Mouse (Mus musculus): ENCODE measurements around the gene Hal. TPM values are rescaled to one million over a fixed set of nuclear protein-coding genes. Genes with fewer than 3 reads are reported as not detected.

Gene Hal
- total RNA-seq, 2 experiments from 2014 or later, result 0.57 to 2.0 TPM

- ATAC-seq (replicated peaks; ENCODE audit: poor library complexity, severe bottlenecking), result no peak; the same call in 1 of the 2 replicates
Measured at GRCm38 (mm10) chr10:93509532-93510153, 21.1 kb downstream of the Hal start.

GRCm38 (mm10) chr10:93515419-93515818 lies 26.9 kb downstream of the Hal start:
- ATAC-seq (replicated peaks; ENCODE audit: poor library complexity, severe bottlenecking), result peak; percentile 37; the same call in 1 of the 2 replicates

- no peak for ATAC-seq (replicated peaks; ENCODE audit: poor library complexity, severe bottlenecking)
Measured at GRCm38 (mm10) chr10:93515927-93516326, 27.4 kb downstream of the Hal start.

- ATAC-seq (replicated peaks; ENCODE audit: poor library complexity, severe bottlenecking), result no peak
Measured at GRCm38 (mm10) chr10:93517754-93518153, 29.2 kb downstream of the Hal start.

- ATAC-seq (replicated peaks; ENCODE audit: poor library complexity, severe bottlenecking), result no peak
Measured at GRCm38 (mm10) chr10:93518186-93518585, 29.6 kb downstream of the Hal start.

- ATAC-seq (replicated peaks; ENCODE audit: poor library complexity, severe bottlenecking), result no peak
Measured at GRCm38 (mm10) chr10:93518620-93519019, 30.1 kb downstream of the Hal start.

GRCm38 (mm10) chr10:93519159-93519558 lies 30.6 kb downstream of the Hal start:
- no peak for ATAC-seq (replicated peaks; ENCODE audit: poor library complexity, severe bottlenecking)

GRCm38 (mm10) chr10:93519756-93520155 lies 31.2 kb downstream of the Hal start:
- no peak for ATAC-seq (replicated peaks; ENCODE audit: poor library complexity, severe bottlenecking)

GRCm38 (mm10) chr10:93520994-93521393 lies 32.4 kb downstream of the Hal start:
- ATAC-seq (replicated peaks; ENCODE audit: poor library complexity, severe bottlenecking), result peak; percentile 58

GRCm38 (mm10) chr10:93525329-93525728 lies 36.8 kb downstream of the Hal start:
- ATAC-seq (replicated peaks; ENCODE audit: poor library complexity, severe bottlenecking), result no peak

GRCm38 (mm10) chr10:93538287-93538686 lies 49.7 kb downstream of the Hal start:
- ATAC-seq (replicated peaks; ENCODE audit: poor library complexity, severe bottlenecking), result no peak

- ATAC-seq (replicated peaks; ENCODE audit: poor library complexity, severe bottlenecking), result no peak
Measured at GRCm38 (mm10) chr10:93538818-93539217, 50.2 kb downstream of the Hal start.

- peak; percentile 94 for ATAC-seq (replicated peaks; ENCODE audit: poor library complexity, severe bottlenecking)
Measured at GRCm38 (mm10) chr10:93539775-93540430, 51.3 kb downstream of the Hal start, which contains the start of gene Amdhd1. Gene Amdhd1 (minus strand): TSS chr10:93540033.

- peak; percentile 1; the same call in 1 of the 2 replicates for ATAC-seq (replicated peaks; ENCODE audit: poor library complexity, severe bottlenecking)
Measured at GRCm38 (mm10) chr10:93540431-93541210, 52.1 kb downstream of the Hal start, which contains the start of gene Ccdc38. Gene Ccdc38 (plus strand): TSS chr10:93540632.

GRCm38 (mm10) chr10:93541585-93541984 lies 53.0 kb downstream of the Hal start:
- ATAC-seq (replicated peaks; ENCODE audit: poor library complexity, severe bottlenecking), result peak; percentile 61

- ATAC-seq (replicated peaks; ENCODE audit: poor library complexity, severe bottlenecking), result no peak
Measured at GRCm38 (mm10) chr10:93542356-93542755, 53.8 kb downstream of the Hal start.

GRCm38 (mm10) chr10:93543176-93543575 lies 54.6 kb downstream of the Hal start:
- no peak for ATAC-seq (replicated peaks; ENCODE audit: poor library complexity, severe bottlenecking)

- no peak for ATAC-seq (replicated peaks; ENCODE audit: poor library complexity, severe bottlenecking)
Measured at GRCm38 (mm10) chr10:93544172-93544571, 55.6 kb downstream of the Hal start.

GRCm38 (mm10) chr10:93547741-93548270 lies 59.2 kb downstream of the Hal start:
- ATAC-seq (replicated peaks; ENCODE audit: poor library complexity, severe bottlenecking), result no peak

- ATAC-seq (replicated peaks; ENCODE audit: poor library complexity, severe bottlenecking), result peak; percentile 98
Measured at GRCm38 (mm10) chr10:93548991-93549390, 60.4 kb downstream of the Hal start.

- no peak for ATAC-seq (replicated peaks; ENCODE audit: poor library complexity, severe bottlenecking)
Measured at GRCm38 (mm10) chr10:93549821-93550220, 61.3 kb downstream of the Hal start.
